Mouse (Mus musculus) layer of hippocampus, postnatal 14 days (tissue): ENCODE measurements around the gene Esyt2. TPM values are rescaled to one million over a fixed set of nuclear protein-coding genes. Genes with fewer than 3 reads are reported as not detected.

Experiments
- DNase-seq, 2 experiments: peaks; one replicate each; pipeline ENCODE4 v3.0.0; 2021 to 2022; ENCODE audit warnings: low spot score in 2 of 2, mixed read lengths in 1 of 2
- microRNA-seq, 2 experiments: library from miRNA; unstranded; fragments of <30 nt; microRNA quantifications; one replicate each; pipeline ENCODE4 v1.2.0; 2021
- total RNA-seq, 2 experiments: library from RNA; stranded (reverse); gene quantifications; 2 replicates each; pipeline ENCODE4 v1.2.3; 2021

Esyt2 gene
- total RNA-seq, 2 experiments from 2014 or later = 64.7 to 65.9 TPM

DNA sequence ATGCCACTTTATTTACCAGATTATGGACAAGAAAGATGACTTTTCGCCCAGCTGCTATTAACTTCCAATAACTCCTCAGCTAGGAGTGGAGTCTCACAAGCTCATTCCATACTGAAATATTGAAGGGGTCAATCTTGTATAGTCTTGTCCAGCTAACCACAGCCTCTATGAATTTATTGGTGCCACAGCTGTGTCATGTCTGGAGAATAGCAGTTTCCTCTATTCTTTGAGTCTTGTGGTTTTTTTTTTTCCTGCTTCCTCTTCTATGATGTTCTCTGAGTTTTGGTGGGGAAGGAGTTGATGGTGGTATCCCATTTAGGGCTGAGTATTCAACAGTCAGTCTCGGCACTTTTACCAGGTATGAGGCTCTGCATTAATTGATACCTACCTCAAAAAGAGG lies 154.2 kb downstream of the Esyt2 start:
- DNase-seq = no peak

- DNase-seq = no peak
Measured at GRCm38 (mm10) chr12:116436125-116436524, 155.1 kb downstream of the Esyt2 start.

DNA sequence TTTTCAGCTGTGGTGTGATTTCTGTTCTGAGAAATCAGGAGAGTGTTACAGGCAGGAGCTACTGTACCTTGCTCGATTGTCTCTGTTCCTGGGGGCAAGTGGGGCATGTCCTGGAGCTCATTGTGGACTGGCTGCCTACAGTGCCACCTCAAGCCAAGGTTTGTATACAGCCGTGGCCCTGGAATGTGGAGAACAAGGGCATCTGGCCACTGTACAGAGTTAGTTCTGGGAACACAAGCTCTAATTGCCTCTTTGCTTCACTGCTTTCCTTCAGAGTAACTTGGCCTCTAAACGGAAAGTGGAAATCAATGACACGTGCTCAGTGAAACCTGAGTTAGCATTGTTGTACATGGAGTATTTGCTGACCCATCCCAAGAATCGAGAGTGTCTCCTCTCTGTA lies 157.6 kb downstream of the Esyt2 start:
- no peak for DNase-seq

Small RNAs within 50 kb of the gene (microRNA-seq; reads per million reads assigned to microRNA genes)
- 0 reads per million in 2 experiments for gene Gm23190

Other genes with a start within 250 kb of the Esyt2 start
- 10 to 100 TPM; 37.6 to 43.3 TPM for gene Zfp386, start 233.5 kb upstream of the Esyt2 start, total RNA-seq
- 1 to 10 TPM; 1.8 to 2.2 TPM for gene Vipr2, start 203.5 kb upstream of the Esyt2 start, total RNA-seq
- 10 to 100 TPM; 15.2 to 16.5 TPM for gene Wdr60, start 18.2 kb upstream of the Esyt2 start, total RNA-seq
- not detected for gene Gm11027, start 5.8 kb upstream of the Esyt2 start, total RNA-seq
- 1 to 10 TPM; 5.4 to 6.1 TPM for gene Ncapg2, start 124.2 kb downstream of the Esyt2 start, total RNA-seq
- gene Ptprn2, start 204.5 kb downstream of the Esyt2 start, total RNA-seq = 100 to 1,000 TPM; 256 to 277 TPM